Mouse (Mus musculus) midbrain, embryonic 11.5 days (tissue): ENCODE results near the gene Mrps23. TPM values are rescaled to one million over a fixed set of nuclear protein-coding genes. Genes with fewer than 3 reads are reported as not detected.
A peak's percentile ranks its signal among the peaks of the same experiment; 100 is the strongest.
"Not testable (repeated sequence)": the region's sequence is repeated elsewhere in the genome, so short reads cannot be mapped to it uniquely, and the experiment has no call there.

Experiments used
- ATAC-seq: fragments of 200-750 bp; cut with Nextera tagmentation; 2 replicates; pipeline ENCODE4 v1.8.0; 2017; ENCODE audit warnings: moderate TSS enrichment, moderate library complexity; ENCODE audit not compliant: low FRiP score
- DNase-seq: peaks from one replicate; pipeline ENCODE4 v3.0.0; 2015; ENCODE audit warnings: low spot score; ENCODE audit errors: missing footprints
- H3K27ac ChIP-seq: fragments of 300-500 bp; sonication (generic); 2 replicates; pipeline ENCODE4 v1.5.1; 2014; ENCODE audit warnings: low read depth, low read length
- H3K27me3 ChIP-seq: fragments of 300-500 bp; sonication (generic); 2 replicates; pipeline ENCODE4 v1.6.1; 2014; ENCODE audit warnings: mild to moderate bottlenecking, low read length, moderate library complexity, mixed read lengths; ENCODE audit not compliant: control insufficient read depth, insufficient read depth
- H3K36me3 ChIP-seq: fragments of 300-500 bp; sonication (generic); 2 replicates; pipeline ENCODE4 v1.6.1; 2014; ENCODE audit warnings: mild to moderate bottlenecking, low read length, moderate library complexity, mixed read lengths; ENCODE audit not compliant: control insufficient read depth, insufficient read depth
- H3K4me1 ChIP-seq: fragments of 300-500 bp; sonication (generic); 2 replicates; pipeline ENCODE4 v1.6.1; 2014; ENCODE audit warnings: low read length; ENCODE audit not compliant: control insufficient read depth, insufficient read depth
- H3K4me2 ChIP-seq: fragments of 300-500 bp; sonication (generic); 2 replicates; pipeline ENCODE4 v1.6.1; 2014; ENCODE audit warnings: mild to moderate bottlenecking, moderate library complexity
- H3K4me3 ChIP-seq: fragments of 300-500 bp; sonication (generic); 2 replicates; pipeline ENCODE4 v1.5.1; 2014; ENCODE audit warnings: low read depth, low read length
- H3K9ac ChIP-seq: fragments of 300-500 bp; sonication (generic); 2 replicates; pipeline ENCODE4 v1.6.1; 2014; ENCODE audit warnings: low read length
- H3K9me3 ChIP-seq: fragments of 300-500 bp; sonication (generic); 2 replicates; pipeline ENCODE4 v1.6.1; 2016; ENCODE audit warnings: low read length; ENCODE audit not compliant: control insufficient read depth
- WGBS: fragments of 180-500 bp; shearing (Covaris S2); extraction: QIAGEN DNeasy Blood & Tissue Kit; methylation state at CpG from one replicate; pipeline ENCODE4 v1.1.7; 2014; 5-methylcytosine and 5-hydroxymethylcytosine counted together
- polyA plus RNA-seq: library from polyadenylated mRNA; unstranded; fragments of >200 nt; fragmentation: Nextera tagmentation; extraction: Ambion mirVana; gene quantifications from 2 replicates; pipeline ENCODE4 v1.2.1, GENCODE M21; 2014

Gene Mrps23
- polyA plus RNA-seq, 1 experiment from 2014 or later = 88.8 TPM

DNA sequence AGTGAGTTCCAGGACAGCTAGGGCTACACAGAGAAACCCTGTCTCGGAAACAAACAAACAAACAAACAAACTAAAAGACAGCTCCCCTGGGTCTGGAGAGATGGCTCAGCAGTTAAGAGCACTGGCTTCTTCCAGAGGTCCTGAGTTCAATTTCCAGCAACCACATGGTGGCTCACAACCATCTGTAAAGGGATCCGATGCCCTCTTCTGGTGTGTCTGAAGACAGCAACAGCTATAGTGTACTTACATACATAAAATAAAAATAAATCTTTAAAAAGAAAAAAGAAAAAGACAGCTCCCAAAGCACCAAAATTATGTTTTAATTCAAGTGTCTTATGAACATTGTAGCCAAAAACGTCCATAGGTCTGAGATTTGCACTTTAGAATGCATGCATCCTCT is 8.5 kb upstream of the Mrps23 start:
- not testable (repeated sequence) for H3K27ac ChIP-seq, H3K9ac ChIP-seq, H3K4me2 ChIP-seq, H3K36me3 ChIP-seq, ATAC-seq, DNase-seq, H3K4me1 ChIP-seq, H3K4me3 ChIP-seq, H3K9me3 ChIP-seq
- 84% methylated on average over 3 of the region's 3 CpGs for WGBS
- peaks cover 23% of the 10 kb centered on the region for H3K27me3 ChIP-seq

DNA sequence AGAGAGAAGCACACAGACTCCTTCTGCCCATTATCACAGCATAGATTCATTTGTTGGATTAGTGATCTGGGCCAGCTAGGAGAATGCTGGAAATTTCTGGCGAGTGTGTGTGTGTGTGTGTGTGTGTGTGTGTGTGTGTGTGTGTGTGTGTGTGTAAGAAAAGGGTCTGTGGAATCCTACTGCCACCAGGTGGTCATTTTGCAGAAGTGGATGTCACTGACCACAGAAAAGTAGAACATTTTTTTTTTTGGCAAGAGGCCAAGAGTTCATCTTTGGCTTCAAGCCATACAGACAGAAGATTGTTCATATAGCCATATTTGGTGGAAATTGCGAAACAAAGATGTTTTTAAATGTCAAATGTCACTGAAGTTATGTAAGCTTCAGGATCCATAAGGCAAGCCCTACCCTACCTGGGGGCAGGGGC is 7.0 kb upstream of the Mrps23 start:
- H3K4me2 ChIP-seq = no peak overlapping the region
- peak; percentile 41; the same call in 1 of the 2 replicates for ATAC-seq
- no peak overlapping the region for H3K27ac ChIP-seq
- no peaks in the 10 kb centered on the region for H3K9me3 ChIP-seq
- WGBS = 17% methylated on average over 2 of the region's 2 CpGs
- H3K9ac ChIP-seq = no peak overlapping the region
- peaks cover 14% of the 10 kb centered on the region for H3K4me1 ChIP-seq
- H3K27me3 ChIP-seq = peaks cover 21% of the 10 kb centered on the region
- H3K4me3 ChIP-seq = no peak overlapping the region
- peak; percentile 97 for DNase-seq
- no peaks in the 10 kb centered on the region for H3K36me3 ChIP-seq

DNA sequence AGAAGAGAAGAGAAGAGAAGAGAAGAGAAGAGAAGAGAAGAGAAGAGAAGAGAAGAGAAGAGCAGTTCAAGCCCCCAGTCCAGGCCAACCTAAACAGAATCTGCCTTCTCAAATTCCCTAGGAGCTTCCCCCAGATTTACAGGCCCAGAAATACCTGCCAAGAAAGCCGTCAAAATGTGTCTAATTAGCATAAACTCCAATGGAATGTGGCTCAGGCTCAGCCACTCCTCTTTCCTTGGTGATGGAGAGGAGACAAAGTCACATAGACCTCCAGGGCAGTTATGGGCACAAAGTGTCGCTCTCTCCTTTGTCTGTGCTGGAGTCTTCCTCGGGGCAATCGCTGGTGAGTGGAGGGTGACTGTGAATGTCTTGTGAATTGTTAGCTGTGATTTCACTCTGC is 6.0 kb upstream of the Mrps23 start:
- Histone ChIP-seq H3K27me3 (peaks cover 13% of the 10 kb centered on the region), H3K27ac (no peak overlapping the region), H3K4me2 (no peak overlapping the region), H3K4me3 (no peak overlapping the region), H3K9ac (no peak overlapping the region), H3K9me3 (no peaks in the 10 kb centered on the region), H3K36me3 (no peaks in the 10 kb centered on the region), H3K4me1 (peaks cover 12% of the 10 kb centered on the region)
- ATAC-seq (no peak), DNase-seq (no peak)
- WGBS = 18% methylated on average over 4 of the region's 4 CpGs

DNA sequence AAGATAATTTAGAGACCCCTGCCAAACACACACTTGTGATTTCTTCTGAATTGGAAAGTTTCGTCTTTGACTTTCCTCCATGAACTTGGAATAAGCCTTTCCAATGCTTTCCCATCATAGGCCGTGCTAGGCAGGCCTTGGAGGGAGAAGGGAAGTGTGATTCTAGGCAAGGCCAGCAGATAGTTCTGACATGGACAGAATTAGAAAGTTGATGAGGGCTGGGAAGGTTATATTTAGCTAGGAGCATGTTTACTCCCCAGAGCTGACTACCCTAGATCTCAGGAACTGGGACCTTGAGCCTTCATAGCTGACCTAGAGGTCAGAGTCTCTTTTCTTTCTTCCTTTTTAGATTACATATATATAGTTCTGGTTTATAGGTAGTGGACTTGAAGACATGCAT is 3.0 kb upstream of the Mrps23 start:
- ATAC-seq (no peak), DNase-seq (no peak)
- Histone ChIP-seq H3K9me3 (no peaks in the 10 kb centered on the region), H3K4me2 (no peak overlapping the region), H3K27me3 (no peaks in the 10 kb centered on the region; the same call in 1 of the 2 replicates), H3K4me1 (peaks cover 16% of the 10 kb centered on the region), H3K36me3 (no peaks in the 10 kb centered on the region), H3K4me3 (no peak overlapping the region), H3K9ac (no peak overlapping the region), H3K27ac (no peak overlapping the region)
- 77% methylated on average over 2 of the region's 2 CpGs for WGBS

DNA sequence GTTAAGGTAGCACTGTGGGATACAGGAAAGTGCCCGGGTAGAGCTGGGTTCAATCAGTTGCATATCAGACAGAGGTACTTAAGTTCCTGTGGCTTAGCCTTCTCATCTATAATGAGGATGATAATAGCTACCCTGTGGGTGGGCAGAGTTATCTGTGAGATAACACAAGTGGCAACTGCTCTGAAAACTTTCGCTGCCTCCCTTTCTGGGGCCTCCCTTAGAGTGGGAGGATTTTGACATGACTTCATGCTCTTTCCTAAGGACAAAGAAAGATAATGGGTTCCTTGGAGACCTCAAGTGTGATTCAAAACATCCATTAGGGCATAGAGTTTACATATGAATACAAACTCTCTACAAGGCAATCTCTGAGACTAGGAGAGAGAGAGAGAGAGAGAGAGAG is 2.1 kb upstream of the Mrps23 start:
- WGBS = 1% methylated on average over 2 of the region's 2 CpGs

DNA sequence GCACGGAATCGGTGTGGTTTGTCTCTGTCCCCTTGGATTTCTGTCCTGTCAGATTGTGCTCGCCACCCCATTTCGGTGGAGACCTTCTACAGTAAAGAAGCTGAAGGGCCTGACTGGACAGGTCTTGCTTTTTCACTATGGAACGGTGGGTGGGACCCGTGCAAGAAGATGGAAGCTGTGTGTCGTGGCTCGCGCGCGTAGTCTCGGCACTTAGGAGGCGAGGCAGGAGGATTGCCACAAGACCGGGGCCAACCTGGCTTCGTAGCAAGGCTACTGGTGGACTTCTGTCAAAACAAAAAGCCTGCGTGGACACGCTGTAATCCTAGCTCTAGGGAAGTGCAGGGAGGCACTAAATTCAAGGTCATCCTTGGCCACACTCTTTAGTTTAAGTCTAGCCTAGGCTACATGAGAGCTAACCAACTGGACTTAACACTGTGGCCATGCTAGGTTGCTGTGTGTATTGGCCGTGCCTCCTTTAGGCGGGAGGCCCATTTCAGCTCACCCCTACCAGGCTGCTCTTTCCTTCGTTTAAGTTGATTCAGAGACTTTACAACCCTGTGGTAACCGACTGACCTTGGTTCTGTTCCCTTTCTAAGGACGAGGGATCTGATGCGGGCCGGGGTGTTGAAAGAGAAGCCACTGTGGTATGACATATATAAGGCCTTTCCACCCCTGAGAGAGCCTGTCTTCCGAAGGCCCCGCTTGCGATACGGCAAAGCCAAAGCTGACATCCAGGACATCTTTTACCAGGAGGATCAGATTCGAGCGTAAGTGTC is 593 bp downstream of the Mrps23 start:
- peak overlapping the region; percentile 86 for H3K4me3 ChIP-seq
- 36% methylated on average over 30 of the region's 30 CpGs for WGBS
- no peaks in the 10 kb centered on the region for H3K9me3 ChIP-seq
- DNase-seq (no peak), ATAC-seq (no peak)
- H3K36me3 ChIP-seq = peaks cover under 1% of the 10 kb centered on the region; the same call in 1 of the 2 replicates
- peaks cover 16% of the 10 kb centered on the region for H3K4me1 ChIP-seq
- H3K27ac ChIP-seq = no peak overlapping the region
- H3K27me3 ChIP-seq = no peaks in the 10 kb centered on the region; the same call in 1 of the 2 replicates
- H3K9ac ChIP-seq = peak overlapping the region; percentile 80
- H3K4me2 ChIP-seq = peak overlapping the region; percentile 94

More for the DNA sequence above, 2.1 kb upstream of the Mrps23 start:
- Histone ChIP-seq H3K9me3 (no peaks in the 10 kb centered on the region), H3K27me3 (no peaks in the 10 kb centered on the region; the same call in 1 of the 2 replicates), H3K36me3 (no peaks in the 10 kb centered on the region), H3K9ac (no peak overlapping the region), H3K4me3 (no peak overlapping the region), H3K4me1 (peaks cover 16% of the 10 kb centered on the region), H3K4me2 (no peak overlapping the region), H3K27ac (no peak overlapping the region)
- no peak for DNase-seq
- ATAC-seq = no peak

DNA sequence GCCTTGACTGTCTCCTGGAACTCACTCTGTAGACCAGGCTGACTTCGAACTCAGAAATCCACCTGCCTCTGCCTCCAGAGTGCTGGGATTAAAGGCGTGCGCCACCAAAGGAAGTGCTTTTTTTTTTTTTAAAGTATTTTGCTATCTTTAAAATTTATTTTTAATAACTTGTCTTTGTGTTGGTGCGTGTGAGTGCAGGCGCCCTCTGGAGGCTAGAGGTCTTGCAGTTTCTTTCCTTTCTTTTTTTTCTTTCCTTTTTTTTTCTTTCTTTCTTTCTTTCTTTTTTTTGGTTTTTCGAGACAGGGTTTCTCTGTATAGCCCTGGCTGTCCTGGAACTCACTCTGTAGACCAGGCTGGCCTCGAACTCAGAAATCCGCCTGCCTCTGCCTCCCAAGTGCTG is 2.4 kb downstream of the Mrps23 start:
- H3K4me3 ChIP-seq, H3K4me2 ChIP-seq, H3K27me3 ChIP-seq, H3K27ac ChIP-seq, H3K36me3 ChIP-seq, ATAC-seq, DNase-seq, H3K9ac ChIP-seq, H3K9me3 ChIP-seq: not testable (repeated sequence)
- peaks cover 16% of the 10 kb centered on the region for H3K4me1 ChIP-seq
- WGBS = 86% methylated on average over 8 of the region's 8 CpGs

DNA sequence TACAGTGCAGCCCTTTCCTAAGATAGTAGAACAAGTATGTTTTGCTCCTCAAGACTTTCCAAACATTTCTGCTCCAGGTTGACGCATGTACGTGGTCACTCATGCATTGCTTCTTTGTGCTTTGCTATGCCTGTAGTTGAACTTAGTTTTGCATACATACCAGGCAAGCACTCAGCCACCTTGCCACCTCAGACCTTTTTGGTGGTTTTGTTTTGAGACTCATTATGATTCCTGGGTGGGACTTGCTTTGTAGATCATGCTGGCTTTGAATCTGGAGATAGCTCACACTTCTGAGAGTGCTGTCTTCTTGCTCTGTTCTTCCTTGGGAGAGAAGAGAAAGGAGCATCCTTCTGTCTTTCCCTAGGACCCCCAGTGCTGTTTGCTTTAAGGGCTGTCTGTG is 3.5 kb downstream of the Mrps23 start:
- no peaks in the 10 kb centered on the region for H3K9me3 ChIP-seq
- H3K4me1 ChIP-seq = peaks cover 11% of the 10 kb centered on the region
- H3K9ac ChIP-seq = no peak overlapping the region
- no peak for DNase-seq
- ATAC-seq = no peak
- H3K4me3 ChIP-seq = no peak overlapping the region
- 95% methylated on average over 2 of the region's 2 CpGs for WGBS
- H3K27me3 ChIP-seq = no peaks in the 10 kb centered on the region
- H3K4me2 ChIP-seq = no peak overlapping the region
- H3K27ac ChIP-seq = no peak overlapping the region
- peaks cover 11% of the 10 kb centered on the region; the same call in 1 of the 2 replicates for H3K36me3 ChIP-seq

DNA sequence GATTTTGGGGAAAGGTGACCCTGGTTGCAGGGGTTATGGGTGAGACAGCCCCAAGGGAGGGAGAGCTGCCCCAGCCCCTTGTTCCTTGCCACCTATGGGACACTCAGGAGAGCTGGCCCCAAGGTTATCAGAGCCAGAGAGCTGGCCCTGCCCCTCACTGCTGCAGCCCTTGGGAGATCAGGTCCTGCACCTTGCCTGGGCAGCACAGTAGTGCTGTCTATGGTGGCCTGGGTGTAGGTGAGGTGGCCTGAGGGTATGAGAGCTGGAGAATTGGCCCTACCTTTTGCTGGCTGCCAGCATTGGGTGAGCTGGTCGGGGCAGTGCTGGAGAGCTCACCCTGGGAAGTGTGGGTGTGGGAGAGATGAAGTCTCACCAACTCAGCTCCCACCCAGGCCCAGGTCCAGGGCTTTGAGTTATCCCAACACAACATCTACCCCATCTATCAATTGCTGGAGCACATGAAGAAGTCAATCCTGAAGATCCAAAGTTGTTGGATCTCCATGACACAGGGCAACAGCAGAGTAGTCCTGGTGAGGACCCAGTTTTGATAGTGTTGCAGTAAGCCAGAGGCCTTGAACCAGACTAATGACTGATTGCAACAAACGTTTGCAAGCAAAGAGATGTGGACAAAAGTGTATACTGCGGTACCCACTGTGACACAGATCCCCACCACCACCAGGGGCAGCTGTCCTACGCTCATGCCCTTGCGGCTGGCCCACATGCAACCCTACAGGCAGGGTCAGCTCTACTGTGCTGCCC is 7.8 kb downstream of the Mrps23 start:
- WGBS = 85% methylated on average over 5 of the region's 5 CpGs
- DNase-seq (no peak), ATAC-seq (no peak)
- H3K36me3 ChIP-seq = peaks cover 11% of the 10 kb centered on the region; the same call in 1 of the 2 replicates
- peaks cover 15% of the 10 kb centered on the region; the same call in 1 of the 2 replicates for H3K4me1 ChIP-seq
- H3K27me3 ChIP-seq = no peaks in the 10 kb centered on the region
- H3K27ac ChIP-seq = no peak overlapping the region
- H3K4me3 ChIP-seq = no peak overlapping the region
- no peak overlapping the region for H3K9ac ChIP-seq
- no peaks in the 10 kb centered on the region for H3K9me3 ChIP-seq
- H3K4me2 ChIP-seq = no peak overlapping the region
